Mouse (Mus musculus): Measurements from ENCODE around the gene Pgm5. TPM values are rescaled to one million over a fixed set of nuclear protein-coding genes. Genes with fewer than 3 reads are reported as not detected.

Gene Pgm5
- total and polyA plus RNA-seq, 3 experiments, result not detected

DNA sequence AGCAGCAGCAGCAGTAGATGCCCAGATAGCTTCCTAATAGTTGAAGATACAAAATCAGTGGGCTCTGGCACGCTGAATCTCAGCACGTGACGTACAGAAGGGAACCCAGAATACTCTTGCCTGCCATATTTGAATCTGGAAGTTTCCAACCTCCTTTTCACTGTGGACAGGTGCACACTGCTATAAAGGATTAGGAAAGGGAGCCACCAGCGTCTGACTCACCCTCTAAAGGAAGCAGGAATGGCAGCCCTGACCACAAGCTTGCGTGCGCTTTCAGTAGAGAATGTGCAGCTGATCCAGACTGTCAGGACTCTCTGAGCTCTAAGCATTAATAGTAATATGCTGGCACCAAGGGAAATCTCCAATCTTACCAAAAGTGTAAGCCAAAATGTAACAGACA, 220.7 kb downstream of the Pgm5 start:
- Histone ChIP-seq H3K4me3 (ENCODE audit: control insufficient read depth in 1 of 2, insufficient read depth in 1 of 2, low read depth in 2 of 2, low read length in 2 of 2) (no peak overlapping the region), H3K27me3 (ENCODE audit: control insufficient read depth in 1 of 2, insufficient read depth in 2 of 2, low read length in 2 of 2) (peaks cover 0 to 4% of the 10 kb centered on the region in 2 experiments), H3K9ac (ENCODE audit: control insufficient read depth, low read depth, low read length, poor library complexity, severe bottlenecking) (no peak overlapping the region), H3K27ac (ENCODE audit: control insufficient read depth, low read depth, low read length) (no peak overlapping the region), H3K4me1 (ENCODE audit: control insufficient read depth in 1 of 2, insufficient read depth in 2 of 2, low read length in 2 of 2) (no peaks in the 10 kb centered on the region), H3K36me3 (ENCODE audit: control insufficient read depth in 1 of 2, insufficient read depth in 2 of 2, low read length in 2 of 2) (no peaks in the 10 kb centered on the region), H3K79me2 (ENCODE audit: control insufficient read depth, insufficient read depth, low read length, poor library complexity) (no peaks in the 10 kb centered on the region), H3K9me3 (replicated peaks; ENCODE audit: insufficient read depth, low read length) (no peaks in the 10 kb centered on the region)
- DNase-seq (ENCODE audit: low read depth, low spot score), result no peak
- TF ChIP-seq CTCF (IDR thresholded peaks at IDR 0.05 in 2 of 3, conservative IDR thresholded peaks at IDR 0.05 in 1 of 3; ENCODE audit: control insufficient read depth in 1 of 3, insufficient read depth in 1 of 3, low read depth in 2 of 3, low read length in 3 of 3, poor library complexity in 1 of 3, severe bottlenecking in 1 of 3) (no peak), CHD1 (IDR thresholded peaks at IDR 0.05; ENCODE audit: low read depth, low read length) (no peak), MAZ (IDR thresholded peaks at IDR 0.05; ENCODE audit: low read depth, low read length) (no peak), POLR2AphosphoS2 (IDR thresholded peaks at IDR 0.05; ENCODE audit: low read length) (no peak), NRF1 (IDR thresholded peaks at IDR 0.05; ENCODE audit: insufficient read depth, low read depth, low read length, poor library complexity, severe bottlenecking) (no peak), USF1 (IDR thresholded peaks at IDR 0.05; ENCODE audit: low read depth, low read length) (no peak), ELF1 (IDR thresholded peaks at IDR 0.05; ENCODE audit: low read depth, low read length) (no peak), TAL1 (IDR thresholded peaks at IDR 0.05; ENCODE audit: low read length) (no peak), POLR2A (IDR thresholded peaks at IDR 0.05; ENCODE audit: control insufficient read depth in 1 of 2, insufficient read depth in 1 of 2, low read depth in 1 of 2, low read length in 2 of 2, poor library complexity in 1 of 2) (no peak)

DNA sequence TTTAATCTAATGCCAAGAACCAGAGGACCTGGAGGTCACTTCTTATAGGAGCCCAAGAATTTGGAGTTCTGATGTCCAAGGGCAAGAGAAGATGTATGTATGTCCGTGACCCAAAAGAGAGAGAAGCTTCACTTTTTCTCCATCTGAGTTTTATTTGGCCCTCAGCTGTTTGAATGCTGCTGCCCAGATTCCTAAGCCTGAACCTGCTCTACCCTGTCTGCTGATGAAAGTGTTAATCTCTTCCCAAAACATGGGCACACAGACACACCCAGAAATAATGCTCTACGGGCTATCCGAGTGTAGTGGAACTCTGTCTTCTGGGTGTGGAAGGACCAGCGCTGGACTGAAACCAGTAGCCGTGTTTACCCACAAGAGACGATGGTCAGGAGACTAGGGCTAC, 223.7 kb downstream of the Pgm5 start:
- no peak for DNase-seq (ENCODE audit: low read depth, low spot score)
- H3K36me3 ChIP-seq (ENCODE audit: control insufficient read depth in 1 of 2, insufficient read depth in 2 of 2, low read length in 2 of 2), result no peaks in the 10 kb centered on the region
- no peak for TF ChIP-seq UBTF (IDR thresholded peaks at IDR 0.05; ENCODE audit: borderline replicate concordance, insufficient read depth, low read depth, low read length)
- TF ChIP-seq MYB (IDR thresholded peaks at IDR 0.05; ENCODE audit: low read depth, low read length), result no peak
- TF ChIP-seq MAFK (IDR thresholded peaks at IDR 0.05; ENCODE audit: borderline replicate concordance, low read depth, low read length), result no peak
- TF ChIP-seq POLR2AphosphoS5 (IDR thresholded peaks at IDR 0.05; ENCODE audit: borderline replicate concordance, low read depth, low read length), result no peak
- no peak for TF ChIP-seq MYC (IDR thresholded peaks at IDR 0.05; ENCODE audit: low read depth, low read length)
- no peak for TF ChIP-seq MXI1 (IDR thresholded peaks at IDR 0.05; ENCODE audit: low read depth, low read length)
- TF ChIP-seq EP300 (IDR thresholded peaks at IDR 0.05; ENCODE audit: low read depth in 1 of 2, low read length in 2 of 2), result no peak
- no peak for TF ChIP-seq ZMIZ1 (IDR thresholded peaks at IDR 0.05; ENCODE audit: low read depth, low read length)
- no peak for TF ChIP-seq USF1 (IDR thresholded peaks at IDR 0.05; ENCODE audit: low read depth, low read length)
- TF ChIP-seq JUND (IDR thresholded peaks at IDR 0.05; ENCODE audit: low read depth, low read length), result no peak
- no peak for TF ChIP-seq ZC3H11A (IDR thresholded peaks at IDR 0.05; ENCODE audit: low read depth, low read length)
- TF ChIP-seq SMC3 (IDR thresholded peaks at IDR 0.05; ENCODE audit: low read depth, low read length), result no peak
- no peak for TF ChIP-seq TBP (IDR thresholded peaks at IDR 0.05; ENCODE audit: low read depth, low read length)
- no peak for TF ChIP-seq NRF1 (IDR thresholded peaks at IDR 0.05; ENCODE audit: insufficient read depth, low read depth, low read length, poor library complexity, severe bottlenecking)
- no peak overlapping the region for H3K4me3 ChIP-seq (ENCODE audit: control insufficient read depth in 1 of 2, insufficient read depth in 1 of 2, low read depth in 2 of 2, low read length in 2 of 2)
- H3K27ac ChIP-seq (ENCODE audit: control insufficient read depth, low read depth, low read length), result no peak overlapping the region
- no peaks in the 10 kb centered on the region for H3K4me1 ChIP-seq (ENCODE audit: control insufficient read depth in 1 of 2, insufficient read depth in 2 of 2, low read length in 2 of 2)
- no peaks in the 10 kb centered on the region for H3K79me2 ChIP-seq (ENCODE audit: control insufficient read depth, insufficient read depth, low read length, poor library complexity)
- H3K27me3 ChIP-seq (ENCODE audit: control insufficient read depth in 1 of 2, insufficient read depth in 2 of 2, low read length in 2 of 2), result peaks cover 0 to 2% of the 10 kb centered on the region in 2 experiments; a peak in 2 of 4 replicates
- H3K9ac ChIP-seq (ENCODE audit: control insufficient read depth, low read depth, low read length, poor library complexity, severe bottlenecking), result no peak overlapping the region
- H3K9me3 ChIP-seq (replicated peaks; ENCODE audit: insufficient read depth, low read length), result no peaks in the 10 kb centered on the region

All from MEL (cell line).